Mouse (Mus musculus): ENCODE data around the gene Tmc6. TPM values are rescaled to one million over a fixed set of nuclear protein-coding genes. Genes with fewer than 3 reads are reported as not detected.
A peak's percentile ranks its signal among the peaks of the same experiment; 100 is the strongest.

The Tmc6 gene
- total RNA-seq, 1 experiment = 36.0 TPM

DNA sequence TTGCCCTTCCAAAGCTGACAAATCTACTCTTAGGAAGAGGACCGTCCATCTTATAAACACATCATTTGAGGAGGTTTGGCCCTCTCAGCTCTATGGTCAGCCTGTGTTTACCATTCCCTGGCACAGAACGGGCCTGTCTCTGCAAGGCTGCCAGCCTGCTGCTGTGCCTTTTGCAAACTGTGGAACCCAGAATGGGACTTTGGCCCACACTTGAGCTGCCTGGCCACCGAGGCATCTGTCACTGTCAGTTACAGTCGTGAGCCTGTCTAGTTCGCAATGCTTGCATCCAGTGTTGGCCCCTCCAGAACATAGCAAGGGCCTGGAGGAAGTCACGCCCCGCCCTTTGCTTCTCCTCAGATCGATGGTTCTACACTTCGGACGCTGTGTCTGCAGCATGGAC is 22.7 kb downstream of the Tmc6 start:
- Histone ChIP-seq H3K27ac (ENCODE audit: insufficient read depth, low read depth, low read length, poor library complexity, severe bottlenecking) (no peak overlapping the region), H3K36me3 (ENCODE audit: control insufficient read depth, insufficient read depth, low read length, poor library complexity, severe bottlenecking) (peaks cover 33% of the 10 kb centered on the region), H3K9ac (ENCODE audit: insufficient read depth, low read depth, low read length, poor library complexity, severe bottlenecking) (no peak overlapping the region), H3K9me3 (ENCODE audit: control insufficient read depth, insufficient read depth, low read depth, low read length) (no peaks in the 10 kb centered on the region), H3K4me3 (ENCODE audit: insufficient read depth in 1 of 2, low read depth in 1 of 2, low read length in 2 of 2, poor library complexity in 1 of 2, severe bottlenecking in 1 of 2) (no peak overlapping the region), H3K4me1 (ENCODE audit: control insufficient read depth in 2 of 2, insufficient read depth in 2 of 2, low read length in 2 of 2, poor library complexity in 1 of 2) (peaks cover 3 to 9% of the 10 kb centered on the region in 2 experiments; a peak in 1 of 4 replicates)
- in situ Hi-C loops (cut with MboI; ENCODE audit: low sequenced_read_pairs in 2 of 2, unreplicated experiment in 2 of 2) = no loop called here
- DNase-seq (ENCODE audit: low read depth, low spot score) = no peak
- TF ChIP-seq ZC3H11A (IDR thresholded peaks at IDR 0.05; ENCODE audit: borderline replicate concordance, low read depth, low read length) (no peak), MAFK (IDR thresholded peaks at IDR 0.05; ENCODE audit: insufficient read depth, low read depth, low read length) (no peak), HCFC1 (IDR thresholded peaks at IDR 0.05; ENCODE audit: borderline replicate concordance, insufficient read depth, low read length) (no peak), ZNF384 (IDR thresholded peaks at IDR 0.05; ENCODE audit: low read depth, low read length) (no peak)

DNA sequence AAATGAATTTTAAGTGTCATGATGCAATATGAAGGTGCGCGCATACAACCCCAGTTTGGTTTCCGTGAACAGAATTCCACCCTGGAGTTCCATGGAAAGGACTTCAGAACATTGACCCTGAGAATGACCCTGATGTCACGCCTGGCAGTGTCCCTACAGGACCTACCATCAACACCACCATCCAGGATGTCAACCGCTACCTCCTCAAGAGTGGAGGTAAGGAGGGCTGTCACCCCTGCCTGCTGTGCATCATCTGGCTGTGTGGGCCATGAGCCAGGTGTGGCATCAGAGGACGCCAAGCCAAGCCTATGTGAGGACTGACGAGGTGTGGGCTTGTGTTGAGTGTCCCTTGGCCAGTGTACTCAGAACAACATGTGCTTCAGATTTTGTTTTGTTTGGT is 26.1 kb downstream of the Tmc6 start:
- H3K36me3 ChIP-seq (ENCODE audit: control insufficient read depth, insufficient read depth, low read length, poor library complexity, severe bottlenecking) = peaks cover 40% of the 10 kb centered on the region
- no peak overlapping the region for H3K9ac ChIP-seq (ENCODE audit: insufficient read depth, low read depth, low read length, poor library complexity, severe bottlenecking)

DNA sequence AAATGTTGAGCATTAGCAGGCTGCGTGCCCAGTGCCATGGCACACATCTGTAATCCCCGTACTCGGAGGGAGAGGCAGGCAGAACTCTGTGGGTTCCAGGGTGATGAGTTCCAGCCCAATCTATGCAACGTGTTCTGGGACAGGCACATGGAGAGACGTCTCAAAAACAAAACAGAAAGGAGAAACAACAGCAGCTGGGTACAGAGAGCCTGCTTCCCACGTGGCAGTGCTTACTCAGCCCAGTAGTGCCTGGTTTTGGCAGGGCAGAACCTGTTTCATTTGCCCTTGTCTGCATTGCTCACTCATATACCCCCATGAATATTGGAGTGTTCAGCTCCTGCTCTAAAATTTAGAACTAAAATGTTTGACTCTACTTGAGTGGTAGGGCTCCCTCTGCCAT is 30.5 kb downstream of the Tmc6 start:
- Histone ChIP-seq H3K9me3 (ENCODE audit: control insufficient read depth, insufficient read depth, low read depth, low read length) (no peaks in the 10 kb centered on the region), H3K36me3 (ENCODE audit: control insufficient read depth, insufficient read depth, low read length, poor library complexity, severe bottlenecking) (peaks cover 41% of the 10 kb centered on the region), H3K27ac (ENCODE audit: insufficient read depth, low read depth, low read length, poor library complexity, severe bottlenecking) (no peak overlapping the region), H3K4me1 (ENCODE audit: control insufficient read depth in 2 of 2, insufficient read depth in 2 of 2, low read length in 2 of 2, poor library complexity in 1 of 2) (peaks cover 0 to 4% of the 10 kb centered on the region in 2 experiments; a peak in 1 of 4 replicates), H3K9ac (ENCODE audit: insufficient read depth, low read depth, low read length, poor library complexity, severe bottlenecking) (no peak overlapping the region), H3K4me3 (ENCODE audit: insufficient read depth in 1 of 2, low read depth in 1 of 2, low read length in 2 of 2, poor library complexity in 1 of 2, severe bottlenecking in 1 of 2) (no peak overlapping the region)
- in situ Hi-C loops (cut with MboI; ENCODE audit: low sequenced_read_pairs in 2 of 2, unreplicated experiment in 2 of 2) = no loop called here
- DNase-seq (ENCODE audit: low read depth, low spot score) = no peak
- no peak for TF ChIP-seq HCFC1 (IDR thresholded peaks at IDR 0.05; ENCODE audit: borderline replicate concordance, insufficient read depth, low read length)
- TF ChIP-seq MAFK (IDR thresholded peaks at IDR 0.05; ENCODE audit: insufficient read depth, low read depth, low read length) = no peak
- TF ChIP-seq ZNF384 (IDR thresholded peaks at IDR 0.05; ENCODE audit: low read depth, low read length) = no peak

More for the DNA sequence above, 26.1 kb downstream of the Tmc6 start:
- H3K9me3 ChIP-seq (ENCODE audit: control insufficient read depth, insufficient read depth, low read depth, low read length) = no peaks in the 10 kb centered on the region
- H3K4me1 ChIP-seq (ENCODE audit: control insufficient read depth in 2 of 2, insufficient read depth in 2 of 2, low read length in 2 of 2, poor library complexity in 1 of 2) = peaks cover 0 to 7% of the 10 kb centered on the region in 2 experiments; a peak in 1 of 4 replicates
- no peak for DNase-seq (ENCODE audit: low read depth, low spot score)
- TF ChIP-seq CHD2 (IDR thresholded peaks at IDR 0.05; ENCODE audit: low read depth, low read length) (no peak), MAFK (IDR thresholded peaks at IDR 0.05; ENCODE audit: insufficient read depth, low read depth, low read length) (no peak), ZNF384 (IDR thresholded peaks at IDR 0.05; ENCODE audit: low read depth, low read length) (no peak), HCFC1 (IDR thresholded peaks at IDR 0.05; ENCODE audit: borderline replicate concordance, insufficient read depth, low read length) (no peak), ZC3H11A (IDR thresholded peaks at IDR 0.05; ENCODE audit: borderline replicate concordance, low read depth, low read length) (no peak)
- H3K27ac ChIP-seq (ENCODE audit: insufficient read depth, low read depth, low read length, poor library complexity, severe bottlenecking) = no peak overlapping the region
- in situ Hi-C loops (cut with MboI; ENCODE audit: low sequenced_read_pairs in 2 of 2, unreplicated experiment in 2 of 2) = no loop called here
- no peak overlapping the region for H3K4me3 ChIP-seq (ENCODE audit: insufficient read depth in 1 of 2, low read depth in 1 of 2, low read length in 2 of 2, poor library complexity in 1 of 2, severe bottlenecking in 1 of 2)

DNA sequence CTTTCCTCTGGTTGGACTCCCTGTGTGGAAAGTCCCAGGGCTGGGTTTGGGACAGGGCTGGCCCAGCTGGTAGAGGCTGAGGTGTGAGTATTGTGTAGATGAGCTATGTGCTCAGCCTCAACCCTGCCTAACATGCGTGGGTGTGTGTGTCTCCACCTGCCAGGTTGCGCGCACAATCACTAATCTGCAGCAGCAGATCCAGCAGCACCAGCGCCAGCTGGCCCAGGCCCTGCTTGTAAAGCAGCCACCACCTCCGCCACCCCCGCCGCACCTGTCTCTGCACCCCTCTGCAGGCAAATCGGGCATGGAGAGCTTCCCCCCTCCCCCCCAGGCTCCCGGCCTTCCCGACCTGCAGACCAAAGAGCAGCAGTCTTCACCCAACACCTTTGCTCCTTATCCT is 32.6 kb downstream of the Tmc6 start:
- in situ Hi-C loops (cut with MboI; ENCODE audit: low sequenced_read_pairs in 2 of 2, unreplicated experiment in 2 of 2) = no loop called here
- Histone ChIP-seq H3K36me3 (ENCODE audit: control insufficient read depth, insufficient read depth, low read length, poor library complexity, severe bottlenecking) (peaks cover 31% of the 10 kb centered on the region), H3K4me3 (ENCODE audit: insufficient read depth in 1 of 2, low read depth in 1 of 2, low read length in 2 of 2, poor library complexity in 1 of 2, severe bottlenecking in 1 of 2) (peak overlapping the region in 1 of 2 experiments; percentile 11; a peak in 1 of 4 replicates), H3K27ac (ENCODE audit: insufficient read depth, low read depth, low read length, poor library complexity, severe bottlenecking) (no peak overlapping the region), H3K9ac (ENCODE audit: insufficient read depth, low read depth, low read length, poor library complexity, severe bottlenecking) (no peak overlapping the region), H3K9me3 (ENCODE audit: control insufficient read depth, insufficient read depth, low read depth, low read length) (no peaks in the 10 kb centered on the region), H3K4me1 (ENCODE audit: control insufficient read depth in 2 of 2, insufficient read depth in 2 of 2, low read length in 2 of 2, poor library complexity in 1 of 2) (peaks cover 0 to 4% of the 10 kb centered on the region in 2 experiments; a peak in 1 of 4 replicates)
- DNase-seq (ENCODE audit: low read depth, low spot score) = no peak
- no peak for TF ChIP-seq ZC3H11A (IDR thresholded peaks at IDR 0.05; ENCODE audit: borderline replicate concordance, low read depth, low read length)

DNA sequence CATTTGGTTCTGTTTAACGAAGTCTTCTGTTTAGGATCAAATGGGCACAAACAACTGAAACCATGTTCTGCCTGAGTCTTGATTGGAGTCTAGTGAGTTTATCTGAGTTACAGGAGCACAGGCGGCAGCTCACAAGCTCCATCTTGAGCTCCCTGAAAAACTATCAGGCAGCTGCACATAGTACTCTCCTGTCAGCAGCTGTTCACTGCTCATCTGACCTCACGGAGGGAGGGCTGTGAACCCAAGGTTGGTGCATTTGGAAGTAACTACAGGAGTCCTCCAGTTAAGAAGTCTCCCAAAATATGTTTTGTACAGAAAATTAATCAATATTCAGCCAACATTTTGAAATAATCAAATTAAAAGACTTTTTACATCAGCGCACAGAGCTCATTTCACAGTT is 33.4 kb downstream of the Tmc6 start:
- H3K9me3 ChIP-seq (ENCODE audit: control insufficient read depth, insufficient read depth, low read depth, low read length) = no peaks in the 10 kb centered on the region
- H3K4me1 ChIP-seq (ENCODE audit: control insufficient read depth in 2 of 2, insufficient read depth in 2 of 2, low read length in 2 of 2, poor library complexity in 1 of 2) = peaks cover 0 to 4% of the 10 kb centered on the region in 2 experiments; a peak in 1 of 4 replicates
- in situ Hi-C loops (cut with MboI; ENCODE audit: low sequenced_read_pairs in 2 of 2, unreplicated experiment in 2 of 2) = no loop called here
- no peak for DNase-seq (ENCODE audit: low read depth, low spot score)
- TF ChIP-seq HCFC1 (IDR thresholded peaks at IDR 0.05; ENCODE audit: borderline replicate concordance, insufficient read depth, low read length) = no peak
- no peak for TF ChIP-seq ZC3H11A (IDR thresholded peaks at IDR 0.05; ENCODE audit: borderline replicate concordance, low read depth, low read length)
- TF ChIP-seq ZNF384 (IDR thresholded peaks at IDR 0.05; ENCODE audit: low read depth, low read length) = no peak
- TF ChIP-seq MAFK (IDR thresholded peaks at IDR 0.05; ENCODE audit: insufficient read depth, low read depth, low read length) = no peak
- TF ChIP-seq CHD2 (IDR thresholded peaks at IDR 0.05; ENCODE audit: low read depth, low read length) = no peak
- H3K4me3 ChIP-seq (ENCODE audit: insufficient read depth in 1 of 2, low read depth in 1 of 2, low read length in 2 of 2, poor library complexity in 1 of 2, severe bottlenecking in 1 of 2) = no peak overlapping the region
- H3K9ac ChIP-seq (ENCODE audit: insufficient read depth, low read depth, low read length, poor library complexity, severe bottlenecking) = no peak overlapping the region
- peaks cover 32% of the 10 kb centered on the region for H3K36me3 ChIP-seq (ENCODE audit: control insufficient read depth, insufficient read depth, low read length, poor library complexity, severe bottlenecking)
- no peak overlapping the region for H3K27ac ChIP-seq (ENCODE audit: insufficient read depth, low read depth, low read length, poor library complexity, severe bottlenecking)

All from ES-E14 (cell line).